Mouse (Mus musculus): ENCODE measurements around the gene Gcn1l1.

The Gcn1l1 gene

DNA sequence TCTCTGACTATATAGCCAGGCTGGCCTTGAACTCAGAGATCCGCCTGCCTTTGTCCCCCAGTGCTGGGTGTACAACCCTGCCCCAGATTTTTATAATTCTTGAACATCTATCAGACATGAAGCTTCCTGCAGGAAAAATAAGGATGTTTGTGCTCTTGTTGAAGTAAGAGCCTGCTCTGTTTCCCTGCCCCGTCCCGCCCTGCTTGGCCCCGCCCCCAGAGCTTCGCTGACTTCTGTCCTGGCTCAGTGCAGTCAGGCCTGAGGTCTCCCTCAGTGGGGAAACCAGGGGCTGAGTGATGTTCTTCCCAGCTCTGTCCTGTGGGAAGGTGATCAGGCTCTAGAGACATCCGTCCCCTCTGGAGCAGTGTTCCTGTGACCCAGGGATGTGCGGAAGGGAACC, 57.6 kb downstream of the Gcn1l1 start:
- DNase-seq: no peak

DNA sequence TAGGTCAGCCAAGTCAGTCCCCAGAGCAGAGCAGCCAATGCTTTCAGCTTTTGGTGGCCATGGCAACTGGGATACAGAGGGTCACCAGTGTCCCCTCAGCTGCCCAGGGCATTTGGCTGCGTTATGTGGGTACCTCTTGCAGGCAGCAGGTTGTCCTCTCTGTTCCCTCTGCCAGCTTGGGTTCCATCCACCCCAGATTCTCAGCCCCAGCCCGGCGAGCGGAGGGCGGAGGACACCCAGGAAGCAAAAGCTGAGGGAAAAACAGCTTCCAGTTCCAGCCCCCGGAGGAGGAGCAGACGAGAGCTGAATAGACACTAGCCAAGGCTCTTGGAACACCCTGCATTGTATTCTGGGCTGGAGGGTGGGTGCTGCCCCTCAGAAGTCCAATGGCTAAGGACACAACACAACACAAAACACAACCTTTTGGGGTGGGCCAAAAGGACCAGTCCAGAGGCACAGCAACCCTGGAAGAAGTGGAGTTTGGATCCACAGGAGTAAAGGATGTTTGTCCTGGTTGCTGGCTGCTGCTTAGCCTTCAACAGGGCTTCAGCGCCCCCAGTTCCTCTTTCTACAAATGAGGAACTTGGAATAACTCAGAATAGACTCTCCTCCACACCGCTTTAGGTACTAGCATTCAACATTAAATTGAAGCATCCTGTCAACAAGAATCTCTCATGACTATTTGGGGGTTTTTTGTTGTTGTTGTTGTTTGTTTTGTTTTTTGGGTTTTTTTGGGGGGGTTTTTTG, 58.8 kb downstream of the Gcn1l1 start:
- no peak for DNase-seq

DNA sequence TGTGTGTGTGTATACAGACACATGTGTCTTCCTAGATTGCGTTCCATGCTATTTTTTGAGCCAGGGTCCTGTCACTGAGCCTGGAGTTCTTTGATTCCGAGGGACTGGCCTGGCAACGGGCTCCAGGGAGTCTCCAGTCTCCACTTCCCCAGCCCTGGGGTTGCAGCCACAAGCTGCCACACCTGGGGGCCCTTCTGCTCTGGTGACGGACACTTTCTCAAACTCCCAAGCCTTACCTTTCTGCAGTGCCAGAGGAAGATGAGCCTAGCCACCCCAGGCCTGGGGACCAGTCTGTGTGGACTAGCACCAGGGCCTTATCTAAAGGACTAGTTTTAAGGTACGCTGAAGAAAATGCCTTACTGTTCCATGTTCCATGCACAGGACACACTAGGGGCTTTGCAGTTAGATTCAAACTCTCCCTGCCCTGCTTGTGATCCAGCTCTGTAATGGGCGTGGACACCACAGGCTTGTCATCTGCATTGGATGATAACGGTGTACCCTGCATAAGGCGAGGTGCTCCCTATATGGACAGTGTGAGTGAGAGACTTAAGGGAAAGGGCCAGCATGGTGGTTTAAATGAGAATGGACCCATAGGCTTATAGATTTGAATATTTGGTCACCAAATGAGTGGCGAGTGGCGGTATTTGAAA, 61.3 kb downstream of the Gcn1l1 start:
- no peak for DNase-seq

DNA sequence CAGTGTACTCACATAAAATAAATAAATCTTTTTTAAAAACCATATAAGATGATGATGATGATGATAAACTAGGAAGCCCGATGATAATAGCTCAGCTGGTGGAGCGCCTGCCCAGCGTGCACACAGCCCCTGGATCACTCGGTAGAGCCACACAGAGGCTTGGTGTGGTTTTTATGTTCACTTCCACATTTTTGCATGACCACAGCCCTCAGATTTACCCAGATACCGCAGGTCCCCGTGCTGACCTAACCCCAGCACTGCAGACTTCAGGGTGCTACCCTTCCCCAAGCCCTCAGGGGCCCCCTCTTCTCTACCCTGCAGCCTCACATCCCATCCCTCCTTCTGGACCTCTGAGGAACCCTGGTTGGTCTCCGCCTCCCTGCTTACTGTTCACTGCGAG, 63.0 kb downstream of the Gcn1l1 start:
- DNase-seq: no peak

DNA sequence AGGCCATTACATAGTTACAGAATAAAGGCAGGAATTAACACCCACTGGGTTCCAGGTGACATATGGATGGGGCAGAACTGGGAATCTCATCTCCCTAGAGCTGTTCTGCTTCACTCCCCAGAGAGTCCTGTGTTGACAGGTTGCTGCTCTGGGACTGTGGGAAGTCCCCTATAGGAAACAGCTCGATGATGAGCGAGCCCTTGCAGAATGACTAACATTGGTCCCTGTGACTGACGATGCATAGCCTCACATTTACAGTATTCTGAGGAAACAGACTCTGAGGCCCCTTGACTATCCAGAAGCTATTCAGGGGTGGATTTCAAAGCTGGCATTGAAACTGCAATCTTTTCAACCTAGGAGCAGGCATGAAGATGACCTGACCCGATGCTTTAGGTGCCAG, 64.6 kb downstream of the Gcn1l1 start:
- no peak for DNase-seq

DNA sequence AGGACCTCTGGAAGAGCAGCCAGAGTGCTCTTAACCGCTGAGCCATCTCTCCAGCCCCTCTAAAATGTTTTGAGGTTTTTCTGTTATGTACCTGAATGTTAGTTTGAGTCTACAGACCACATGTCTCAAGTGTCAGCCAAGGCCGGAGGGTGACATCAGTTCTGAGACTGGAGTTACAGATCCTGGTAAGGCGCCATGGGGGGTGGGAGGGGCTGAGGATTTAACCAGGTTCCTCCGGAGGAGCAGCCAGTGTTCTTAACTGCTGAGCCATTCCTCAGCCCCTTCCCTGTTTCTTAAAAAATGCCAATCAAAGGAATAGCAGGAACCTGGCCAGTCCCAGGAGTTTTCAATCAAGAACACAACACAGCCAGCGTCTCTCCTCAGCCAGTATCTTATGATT, 65.2 kb downstream of the Gcn1l1 start:
- DNase-seq: no peak

DNA sequence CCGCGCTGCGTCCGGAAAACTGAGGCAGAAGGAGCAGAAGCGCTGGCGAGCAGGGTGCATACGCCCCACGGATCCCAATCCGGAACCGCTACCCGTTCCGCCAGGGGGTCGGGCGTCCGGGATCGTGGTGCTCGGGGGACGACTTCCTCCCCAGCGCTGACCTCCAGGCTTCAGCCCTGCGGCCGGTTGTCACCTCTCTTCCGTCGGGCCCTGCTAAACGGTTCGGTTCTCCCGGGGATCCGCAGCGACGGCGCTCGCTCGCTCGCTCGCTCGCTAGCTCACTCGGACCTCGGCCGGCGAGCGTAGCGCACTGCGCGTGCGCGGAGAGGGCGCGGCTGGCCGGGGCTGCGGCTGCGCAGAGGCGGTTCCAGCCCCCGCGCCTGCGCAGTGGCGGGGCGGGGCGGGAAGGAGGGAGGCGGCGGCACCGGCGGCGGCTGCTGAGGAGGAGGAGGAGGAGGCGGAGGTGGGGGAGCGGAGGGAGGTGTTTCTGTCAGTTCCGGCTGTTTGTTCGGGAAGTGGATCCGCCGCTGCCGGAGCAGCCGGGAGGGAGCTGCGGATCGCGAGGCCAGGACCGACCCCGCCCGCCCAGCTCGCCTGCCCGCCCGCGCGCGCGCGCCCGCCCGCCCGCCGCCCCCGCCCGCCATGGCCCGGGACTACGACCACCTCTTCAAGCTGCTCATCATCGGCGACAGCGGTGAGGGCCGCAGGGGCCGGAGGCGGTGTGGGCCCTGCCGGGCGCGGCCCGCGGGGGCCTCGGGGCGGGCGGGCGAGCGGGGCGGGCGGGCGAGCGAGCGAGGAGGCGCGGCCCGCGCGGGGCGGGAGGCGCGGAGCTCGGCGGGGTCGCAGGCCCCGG, 66.7 kb downstream of the Gcn1l1 start, which contains the start of gene Rab35:
Rab35 (plus strand) TSS at position 404 of the 853 bp plus-strand sequence.
- DNase-seq: peak; percentile 92

DNA sequence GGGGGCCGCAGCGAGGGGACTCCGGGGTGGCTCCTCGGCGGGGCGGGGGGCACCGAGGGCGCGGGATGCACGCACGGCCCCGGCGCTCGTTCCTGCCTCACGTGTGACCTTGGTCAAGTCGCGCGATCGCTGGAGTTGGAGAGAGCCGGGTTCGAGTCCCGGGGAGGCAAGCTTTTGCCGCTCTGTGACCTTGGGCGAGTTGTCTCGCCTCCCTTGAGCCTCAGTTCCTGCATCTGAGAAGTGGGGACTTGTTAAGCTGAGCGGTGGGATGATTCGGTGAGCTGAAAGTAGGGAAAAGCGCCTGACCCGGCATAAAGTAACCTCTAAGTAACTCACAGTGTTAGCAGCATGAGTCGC, 67.3 kb downstream of the Gcn1l1 start:
- peak; percentile 38 for DNase-seq

DNA sequence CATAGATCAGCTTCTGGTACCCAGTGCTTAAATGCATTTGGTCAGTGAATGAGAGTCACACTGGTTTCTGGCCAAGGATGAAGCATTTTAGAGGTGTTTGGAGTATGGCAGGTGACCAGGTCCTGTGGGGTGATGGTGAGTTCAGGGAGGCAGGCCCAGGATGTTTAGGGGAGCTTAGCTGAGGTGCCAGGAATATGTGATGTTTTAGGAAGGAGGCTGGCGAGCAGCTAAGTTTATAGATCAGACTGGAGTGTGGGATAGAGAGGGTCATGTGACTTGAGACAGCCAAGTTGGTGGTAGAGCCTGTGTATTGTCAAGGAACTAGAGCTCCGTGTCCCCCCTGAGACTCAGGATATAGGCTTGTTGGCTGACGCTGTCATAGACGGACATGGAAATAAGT, 68.0 kb downstream of the Gcn1l1 start:
- DNase-seq: no peak

DNA sequence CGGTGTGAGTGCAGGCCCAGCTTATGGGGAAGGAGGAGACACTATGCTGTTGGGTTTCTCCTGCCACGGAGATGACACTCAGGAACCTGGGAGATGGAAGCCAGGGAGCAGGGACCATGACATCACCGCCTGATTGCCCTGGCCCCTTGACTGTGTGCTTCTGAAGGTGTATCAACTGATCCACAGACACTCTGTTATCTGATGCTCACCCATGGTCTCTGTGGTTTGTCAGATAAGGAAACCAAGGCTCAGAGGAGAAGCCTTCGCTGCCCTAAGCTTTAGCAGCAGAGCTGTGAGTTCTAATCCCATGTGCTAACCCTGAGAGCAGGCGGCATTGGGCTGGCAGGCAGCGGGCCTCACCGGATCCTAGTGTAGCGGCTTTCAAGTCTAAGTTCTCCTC, 69.0 kb downstream of the Gcn1l1 start:
- DNase-seq: no peak

DNA sequence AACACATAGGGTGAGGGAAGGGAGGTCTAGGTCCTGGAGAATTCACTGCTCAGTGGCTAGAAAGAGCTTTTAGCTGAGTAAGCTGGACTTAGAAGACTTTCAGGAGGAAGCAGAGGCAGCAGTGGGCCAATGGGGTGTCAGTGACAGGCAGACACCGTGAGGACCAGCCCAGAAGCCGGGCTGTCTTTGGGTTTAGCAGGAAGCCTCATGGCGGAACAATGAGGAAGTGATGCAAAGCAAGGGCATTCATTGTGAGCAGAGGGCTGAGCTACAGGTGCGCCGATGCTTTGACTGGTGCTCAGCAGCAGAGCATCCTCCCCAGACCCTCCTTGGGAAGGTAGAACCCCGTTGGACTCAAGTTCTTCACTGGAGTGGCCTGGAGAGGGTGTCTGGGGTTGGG, 70.5 kb downstream of the Gcn1l1 start:
- no peak for DNase-seq

DNA sequence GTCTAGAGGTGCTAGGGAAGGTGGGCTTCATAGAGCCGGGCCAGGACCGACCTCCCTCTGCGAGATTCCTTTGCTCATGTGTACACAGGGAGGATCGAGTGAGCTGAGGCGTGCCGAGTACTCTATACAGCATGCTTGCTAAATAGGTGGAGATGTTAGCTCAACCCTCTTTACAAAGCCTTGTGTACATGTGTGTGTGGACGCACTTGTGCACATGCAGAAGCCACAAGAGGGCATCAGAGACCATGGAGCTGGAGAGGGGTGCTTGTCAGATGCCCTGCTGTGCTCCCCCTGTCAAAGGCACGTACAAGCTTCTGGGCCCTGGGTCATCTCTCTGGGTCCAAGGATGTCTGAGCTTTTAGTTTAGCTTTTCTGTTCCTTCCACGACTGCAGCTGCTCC, 79.1 kb downstream of the Gcn1l1 start:
- no peak for DNase-seq

DNA sequence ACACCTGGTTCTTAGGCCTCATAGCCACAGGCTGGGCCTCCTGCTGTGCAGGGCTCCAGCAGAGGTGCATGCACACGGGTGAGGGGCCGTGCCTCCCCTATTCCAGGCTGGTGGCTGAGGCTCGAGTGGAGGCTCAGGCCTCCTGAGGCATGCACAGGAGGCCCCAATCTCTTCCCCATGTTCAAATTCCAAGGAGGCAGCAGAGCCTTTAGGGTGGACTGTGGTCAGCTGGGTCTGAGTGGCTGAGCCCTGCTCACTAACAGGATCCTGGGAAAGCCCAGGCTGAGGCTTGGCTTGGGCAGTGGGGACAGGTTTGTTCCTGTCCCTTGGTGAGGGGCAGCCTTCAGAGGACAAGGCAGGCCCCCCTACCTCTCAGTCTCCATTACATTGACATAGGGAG, 83.8 kb downstream of the Gcn1l1 start:
- DNase-seq: no peak

DNA sequence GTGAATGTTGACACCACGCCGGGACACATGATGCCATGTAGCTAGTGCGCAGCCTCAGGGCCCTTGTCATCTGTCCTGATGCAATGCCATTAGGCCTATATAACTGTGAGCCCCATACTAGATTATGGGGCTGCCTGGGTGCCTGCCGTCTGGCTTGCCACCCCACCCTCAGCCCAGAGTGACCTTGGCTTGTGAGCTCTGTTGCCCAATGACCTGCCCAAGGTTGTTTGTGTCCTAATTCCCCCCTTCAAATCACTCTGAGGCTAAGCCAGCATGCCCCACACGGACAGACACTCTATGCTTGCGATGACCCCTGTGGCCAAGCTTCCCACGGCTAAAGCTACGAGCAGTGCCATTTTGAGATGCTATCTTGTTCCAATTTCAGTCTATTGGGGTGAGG, 84.6 kb downstream of the Gcn1l1 start:
- DNase-seq: no peak

DNA sequence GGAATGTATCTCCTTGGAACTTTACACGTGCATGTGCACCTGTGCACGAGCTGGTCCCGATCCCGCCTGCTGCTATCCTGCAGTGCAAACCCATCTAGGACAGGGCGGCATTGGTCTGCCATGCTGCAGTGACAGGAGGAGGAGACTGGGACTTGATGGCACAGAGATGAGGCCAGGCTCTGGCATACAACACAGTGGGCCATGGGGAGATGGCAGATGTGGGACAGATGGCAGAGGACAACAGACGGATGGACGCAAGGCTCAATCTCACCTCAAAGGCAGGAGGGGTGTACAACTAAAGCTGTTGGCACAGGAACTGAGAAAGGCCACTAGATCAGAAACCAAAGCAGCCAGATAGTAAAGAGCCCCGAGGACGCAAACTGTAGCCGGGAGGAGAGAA, 85.8 kb downstream of the Gcn1l1 start:
- DNase-seq: no peak

DNA sequence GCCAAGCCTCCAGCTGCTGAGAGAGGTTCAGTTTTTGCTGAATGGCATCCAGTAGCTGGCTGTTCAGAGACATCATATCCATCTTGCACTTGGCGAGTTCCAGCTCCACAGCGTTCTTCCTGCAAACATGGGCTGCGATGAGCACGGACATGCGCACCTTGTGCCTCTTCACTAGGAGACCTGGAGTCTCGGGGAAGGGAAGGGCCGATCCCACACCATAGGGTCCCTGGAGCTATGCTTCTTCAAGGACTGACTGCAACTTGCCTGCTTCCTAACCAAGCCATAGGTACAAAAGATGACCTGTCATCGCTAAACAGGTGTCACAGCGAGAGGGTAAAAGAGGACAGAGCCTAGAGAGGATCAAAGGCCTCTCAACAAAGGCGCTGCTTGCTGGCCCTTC, 86.8 kb downstream of the Gcn1l1 start:
- DNase-seq: no peak

DNA sequence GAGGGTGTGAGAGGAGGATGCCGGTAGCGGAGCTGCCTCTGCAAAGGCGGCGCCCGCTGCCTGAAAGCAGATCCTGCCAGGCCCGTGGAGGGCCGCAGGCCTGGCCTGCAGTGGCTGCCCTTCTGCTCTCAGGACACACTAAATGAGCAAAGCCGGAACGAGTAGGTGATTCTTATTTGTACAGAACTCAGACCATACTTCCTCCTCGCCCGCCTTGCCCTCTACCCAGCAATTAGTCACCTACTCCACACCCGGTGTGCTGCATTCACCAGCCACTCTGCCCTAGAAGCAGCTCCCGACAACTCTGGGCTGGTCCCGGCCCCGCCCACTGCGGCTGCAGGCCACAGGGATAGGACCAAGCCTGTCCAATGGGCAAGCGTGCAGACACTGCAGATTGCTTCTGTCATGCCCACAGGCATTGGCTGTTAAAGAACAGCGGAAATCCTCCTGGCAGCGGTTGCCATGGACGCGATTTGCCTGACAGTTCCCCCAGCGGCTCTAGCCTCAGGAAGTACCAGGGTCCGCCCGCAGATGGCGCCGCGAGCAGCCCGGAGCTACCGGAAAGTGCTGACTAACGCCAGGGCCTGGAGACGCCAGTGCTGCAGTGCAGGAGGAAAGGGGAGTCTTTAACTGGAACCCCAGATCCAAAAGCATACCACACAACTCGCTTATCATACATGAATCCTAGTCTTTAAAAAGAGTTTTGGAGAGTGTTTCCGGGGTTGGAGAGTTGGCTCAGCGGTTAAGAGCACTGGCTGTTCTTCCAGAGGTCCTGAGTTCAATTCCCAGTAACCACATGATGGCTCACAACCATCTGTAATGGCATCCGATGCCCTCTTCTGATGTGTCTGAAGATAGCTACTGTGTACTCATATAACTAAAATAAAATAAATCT, 87.9 kb downstream of the Gcn1l1 start:
- peak; percentile 100 for DNase-seq

DNA sequence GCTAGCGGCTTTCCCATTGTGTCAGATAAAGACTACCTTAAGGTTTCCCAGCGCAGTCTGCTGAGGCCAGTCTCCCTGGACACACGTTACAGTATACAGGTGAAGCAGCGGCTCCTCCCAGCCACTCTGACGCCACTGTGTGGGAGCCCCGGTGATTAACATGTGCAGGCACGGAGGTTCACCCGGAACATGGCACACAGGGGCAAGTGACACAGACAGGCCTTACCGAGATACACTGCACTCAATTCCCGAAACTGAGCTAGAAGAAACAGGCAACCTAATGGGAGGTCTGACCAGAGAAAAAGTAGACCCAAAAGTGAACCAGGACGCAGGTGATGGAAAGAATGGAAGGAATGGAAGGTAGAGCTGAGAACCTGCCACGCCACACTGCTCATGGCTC, 88.7 kb downstream of the Gcn1l1 start:
- DNase-seq: no peak

DNA sequence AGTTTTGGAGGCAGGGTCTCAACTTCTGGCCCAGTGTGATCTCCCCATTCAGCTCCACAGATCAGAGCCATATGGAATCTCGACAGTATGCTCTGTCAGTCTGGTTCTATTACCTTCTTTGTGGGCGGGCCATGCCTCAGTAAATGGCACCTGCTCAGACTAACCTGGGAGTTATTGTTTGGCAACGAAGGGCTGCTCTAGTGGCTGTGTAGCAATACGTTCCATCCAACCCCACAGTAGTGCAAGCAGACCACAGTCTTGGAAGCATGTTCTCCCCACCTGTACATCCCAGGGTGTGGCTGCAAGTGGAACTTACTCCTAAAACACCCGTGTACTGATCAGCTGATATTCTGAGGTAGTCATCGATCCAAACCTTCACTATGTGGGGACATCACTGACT, 91.6 kb downstream of the Gcn1l1 start:
- no peak for DNase-seq

DNA sequence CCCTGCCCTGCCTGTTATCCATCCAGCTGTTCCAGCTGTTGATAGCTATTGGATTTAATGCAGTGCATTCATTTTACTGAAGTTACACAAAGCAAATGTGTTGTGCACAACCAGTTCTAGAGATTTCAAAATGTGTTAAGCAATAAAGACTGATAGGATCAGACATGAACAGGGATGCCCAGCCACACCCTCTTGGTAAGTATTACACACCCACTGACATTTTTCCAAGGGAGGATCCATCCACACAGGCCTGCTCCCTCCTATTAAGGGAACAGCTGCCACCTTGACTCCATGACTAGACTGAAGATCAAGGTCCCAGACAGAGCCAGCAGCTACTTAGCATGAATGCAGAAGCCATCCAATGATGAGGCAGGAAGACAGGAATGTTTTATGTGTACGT, 92.2 kb downstream of the Gcn1l1 start:
- DNase-seq: no peak

DNA sequence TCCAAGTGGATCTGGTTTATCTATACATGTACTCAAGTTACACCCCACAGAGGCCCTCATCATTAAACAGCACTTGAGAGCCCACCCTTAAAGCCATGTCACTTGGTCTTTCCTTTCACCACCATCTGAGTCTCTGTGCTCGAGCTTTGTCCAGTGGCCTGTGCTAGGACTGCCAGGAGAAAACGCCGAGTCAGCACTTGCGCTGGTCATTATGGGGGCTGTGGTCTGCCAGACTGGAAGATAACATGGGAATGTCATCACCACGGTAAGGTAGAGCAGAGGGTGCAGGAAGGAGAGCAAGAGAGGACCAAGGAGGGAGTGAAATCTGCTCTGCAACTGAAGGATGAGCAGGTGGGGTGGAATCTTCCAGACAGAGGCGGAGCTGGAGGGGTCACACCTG, 93.3 kb downstream of the Gcn1l1 start:
- no peak for DNase-seq

DNA sequence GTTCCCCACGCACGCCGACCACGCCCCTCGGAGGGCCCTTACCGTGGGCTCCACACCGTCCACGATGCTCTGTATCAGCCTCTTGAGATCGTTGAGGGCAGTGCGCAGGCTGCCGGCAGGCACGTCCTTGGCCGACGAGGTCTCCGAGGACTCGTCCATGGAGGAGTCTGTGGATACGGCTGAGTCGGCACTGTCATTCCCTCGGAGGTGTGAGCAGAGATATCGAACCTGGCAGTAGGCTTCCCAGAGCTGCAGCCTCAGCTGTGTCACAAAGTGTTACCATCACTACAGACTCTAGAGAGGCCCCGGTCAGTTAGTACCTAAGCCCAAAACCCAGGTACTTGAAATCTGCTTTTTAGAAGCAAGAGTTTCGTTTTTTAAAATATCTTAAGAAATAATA, 97.6 kb downstream of the Gcn1l1 start:
- DNase-seq: no peak
